Mouse (Mus musculus): ENCODE results near the gene Rere. TPM values are rescaled to one million over a fixed set of nuclear protein-coding genes. Genes with fewer than 3 reads are reported as not detected.
"Not testable (repeated sequence)": the region's sequence is repeated elsewhere in the genome, so short reads cannot be mapped to it uniquely, and the experiment has no call there.

Rere gene
- polyA plus RNA-seq, 1 experiment from 2014 or later: 31.4 TPM

DNA sequence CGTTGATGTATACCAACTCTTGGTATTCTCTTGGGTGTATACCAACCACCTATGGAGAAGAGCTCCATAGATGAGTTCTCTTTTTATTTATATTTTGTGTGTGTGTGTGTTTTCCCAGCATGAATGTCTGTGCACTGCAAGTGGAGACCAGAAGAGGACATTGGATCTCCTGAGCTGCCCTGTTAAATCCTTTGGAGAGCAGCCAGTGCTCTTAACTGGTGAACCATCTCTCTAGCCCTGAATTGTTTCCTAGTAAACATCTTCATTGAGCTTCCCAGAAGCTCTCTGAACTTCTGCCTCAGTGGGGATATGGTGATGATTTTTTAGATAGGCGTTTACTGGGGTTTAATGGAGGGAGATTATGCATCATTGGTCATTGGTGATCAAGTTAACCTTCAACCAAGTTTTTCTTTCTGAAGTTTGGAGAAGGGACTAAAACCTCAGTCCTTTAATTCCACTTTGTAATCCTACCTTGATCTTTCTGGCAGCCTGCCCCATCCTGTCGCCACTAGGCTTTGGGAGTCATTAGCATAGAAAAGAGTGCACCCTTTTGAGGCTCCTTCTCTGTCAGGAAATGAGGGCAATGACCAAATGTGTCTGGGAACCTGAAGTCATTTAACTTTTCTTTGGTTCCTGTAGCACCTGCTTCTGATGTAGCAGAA, 309.3 kb downstream of the Rere start:
- ATAC-seq (ENCODE audit: insufficient number of reproducible peaks, insufficient read depth, low FRiP score, low TSS enrichment, low read depth): no peak
- no peaks in the 10 kb centered on the region for H3K27me3 ChIP-seq
- no peak overlapping the region for H3K4me3 ChIP-seq (replicated peaks)
- H3K9me3 ChIP-seq: no peaks in the 10 kb centered on the region
- no peak overlapping the region for H3K4me2 ChIP-seq
- peaks cover 37% of the 10 kb centered on the region for H3K4me1 ChIP-seq (replicated peaks)
- H3K9ac ChIP-seq (replicated peaks): no peak overlapping the region
- H3K36me3 ChIP-seq: no peaks in the 10 kb centered on the region
- peak overlapping the region; percentile 56; the same call in 1 of the 2 replicates for H3K27ac ChIP-seq
- 28% methylated on average over 3 of the region's 3 CpGs for WGBS

DNA sequence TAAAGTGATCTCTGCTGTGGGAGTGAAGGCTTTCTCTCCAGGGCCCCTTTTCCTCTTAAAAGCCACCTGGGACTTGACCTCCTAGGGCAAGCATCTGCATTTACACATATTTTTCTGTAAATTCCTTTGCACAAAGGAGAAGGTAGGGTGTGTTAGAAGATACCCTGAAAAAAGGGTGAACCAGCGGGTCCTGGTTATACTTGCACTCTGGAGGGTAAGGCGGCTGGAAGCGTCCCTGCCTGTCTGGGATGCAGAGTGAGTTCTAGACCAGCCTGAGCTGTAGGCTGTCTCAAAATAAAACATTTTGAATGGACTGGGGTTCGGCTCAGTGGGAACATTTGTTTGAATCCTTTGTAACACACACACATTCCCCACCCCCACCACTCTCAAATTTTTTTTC, 310.2 kb downstream of the Rere start:
- no peak overlapping the region for H3K4me2 ChIP-seq
- H3K9ac ChIP-seq (replicated peaks): no peak overlapping the region
- H3K36me3 ChIP-seq: no peaks in the 10 kb centered on the region
- H3K4me1 ChIP-seq (replicated peaks): peaks cover 38% of the 10 kb centered on the region
- WGBS: 53% methylated on average over 4 of the region's 4 CpGs
- no peak for ATAC-seq (ENCODE audit: insufficient number of reproducible peaks, insufficient read depth, low FRiP score, low TSS enrichment, low read depth)
- H3K27ac ChIP-seq: peak overlapping the region; percentile 56
- no peaks in the 10 kb centered on the region for H3K9me3 ChIP-seq
- H3K27me3 ChIP-seq: no peaks in the 10 kb centered on the region
- H3K4me3 ChIP-seq (replicated peaks): no peak overlapping the region

DNA sequence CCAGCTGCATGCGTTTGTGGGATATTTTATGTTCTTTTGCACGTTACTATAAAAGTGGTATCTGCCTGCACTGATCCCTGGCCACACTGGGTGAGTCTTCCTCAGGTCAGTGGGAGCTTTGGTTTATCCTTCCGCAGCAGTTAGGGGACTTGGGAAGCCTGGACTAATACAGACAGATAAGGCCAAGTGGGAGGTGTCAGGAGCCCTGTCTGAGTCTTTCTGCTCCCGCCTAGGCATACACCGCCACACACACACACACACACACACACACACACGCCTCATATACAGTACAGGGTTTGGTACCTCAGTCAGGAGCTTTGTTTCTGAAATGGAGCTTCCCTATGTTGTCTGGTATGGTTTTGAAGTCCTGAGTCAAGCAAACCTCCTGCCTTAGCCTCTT, 310.6 kb downstream of the Rere start:
- H3K9me3 ChIP-seq: no peaks in the 10 kb centered on the region
- WGBS: 75% methylated on average over 6 of the region's 6 CpGs
- no peak overlapping the region; the same call in 1 of the 2 replicates for H3K27ac ChIP-seq
- no peak overlapping the region for H3K4me3 ChIP-seq (replicated peaks)
- H3K4me2 ChIP-seq: no peak overlapping the region
- peaks cover 38% of the 10 kb centered on the region for H3K4me1 ChIP-seq (replicated peaks)
- H3K9ac ChIP-seq (replicated peaks): no peak overlapping the region
- H3K27me3 ChIP-seq: no peaks in the 10 kb centered on the region
- no peak for ATAC-seq (ENCODE audit: insufficient number of reproducible peaks, insufficient read depth, low FRiP score, low TSS enrichment, low read depth)
- H3K36me3 ChIP-seq: no peaks in the 10 kb centered on the region

DNA sequence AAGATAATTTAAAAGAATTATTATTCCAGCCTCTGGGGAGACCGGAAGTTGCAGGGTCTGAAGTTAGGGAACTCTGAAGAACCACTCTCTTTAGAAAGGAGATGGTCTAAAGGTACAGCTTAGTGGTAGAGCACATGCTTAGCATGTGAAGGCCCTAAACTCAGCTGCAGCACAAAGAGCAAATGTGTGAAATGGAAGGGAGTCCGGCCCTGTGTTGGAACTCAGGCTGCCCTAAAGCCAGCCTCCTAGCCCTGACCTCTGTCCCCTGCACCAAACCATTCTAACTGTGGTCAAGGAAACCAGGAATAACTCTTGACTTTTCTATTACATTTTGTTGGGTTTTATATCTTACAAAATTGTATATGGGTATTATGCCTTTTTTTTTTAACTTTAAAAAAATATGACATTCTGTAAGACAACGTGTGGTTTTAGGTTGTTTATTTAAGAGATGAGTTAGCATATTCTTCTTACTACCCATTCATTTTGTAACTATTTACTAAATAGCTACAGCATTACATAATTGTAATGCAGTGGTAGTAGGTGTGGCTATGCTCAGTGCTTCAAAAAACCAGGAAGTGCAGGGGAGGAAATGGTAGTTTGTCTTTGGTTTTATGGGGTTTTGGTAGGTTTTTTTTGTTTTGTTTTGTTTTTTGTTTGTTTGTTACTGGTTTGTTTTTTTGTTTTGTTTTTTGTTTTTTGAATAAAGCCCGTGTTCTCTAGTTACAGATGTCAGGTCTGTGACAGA, 312.2 kb downstream of the Rere start:
- WGBS: 68% methylated on average over 4 of the region's 4 CpGs
- no peak overlapping the region for H3K27ac ChIP-seq
- no peaks in the 10 kb centered on the region for H3K27me3 ChIP-seq
- H3K9ac ChIP-seq (replicated peaks): no peak overlapping the region
- H3K4me1 ChIP-seq (replicated peaks): peaks cover 47% of the 10 kb centered on the region
- H3K9me3 ChIP-seq: no peaks in the 10 kb centered on the region
- H3K4me3 ChIP-seq (replicated peaks): no peak overlapping the region
- no peak overlapping the region for H3K4me2 ChIP-seq
- no peak for ATAC-seq (ENCODE audit: insufficient number of reproducible peaks, insufficient read depth, low FRiP score, low TSS enrichment, low read depth)
- H3K36me3 ChIP-seq: no peaks in the 10 kb centered on the region

DNA sequence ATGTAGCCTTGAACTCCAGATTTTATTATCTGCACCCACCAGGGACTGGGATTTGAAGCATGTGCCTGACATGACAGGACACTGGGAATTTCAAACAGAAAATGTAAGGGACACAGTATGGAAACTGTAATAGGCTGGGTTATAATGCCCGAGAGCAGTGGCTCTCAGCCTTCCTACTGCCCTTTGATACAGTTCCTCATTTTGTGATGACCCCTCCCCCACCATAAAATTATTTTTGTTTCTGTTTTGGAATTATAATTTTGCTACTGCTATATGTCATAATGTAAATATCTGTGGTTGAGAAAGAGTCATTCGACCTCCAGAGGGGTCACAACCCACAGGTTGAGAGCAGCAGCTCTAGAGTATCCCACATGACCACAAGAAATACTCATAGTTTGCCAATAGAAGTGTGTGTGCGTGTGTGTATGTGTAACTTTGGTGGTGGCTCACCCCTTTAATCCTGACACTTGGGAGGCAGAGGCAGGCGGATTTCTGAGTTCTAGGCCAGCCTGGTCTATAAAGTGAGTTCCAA, 312.9 kb downstream of the Rere start:
- Histone ChIP-seq H3K27me3 (no peaks in the 10 kb centered on the region), H3K9ac (replicated peaks) (no peak overlapping the region), H3K4me1 (replicated peaks) (peaks cover 52% of the 10 kb centered on the region), H3K9me3 (no peaks in the 10 kb centered on the region), H3K4me2 (no peak overlapping the region), H3K36me3 (no peaks in the 10 kb centered on the region), H3K27ac (no peak overlapping the region), H3K4me3 (replicated peaks) (no peak overlapping the region)
- 91% methylated on average over 4 of the region's 4 CpGs for WGBS
- ATAC-seq (ENCODE audit: insufficient number of reproducible peaks, insufficient read depth, low FRiP score, low TSS enrichment, low read depth): no peak

DNA sequence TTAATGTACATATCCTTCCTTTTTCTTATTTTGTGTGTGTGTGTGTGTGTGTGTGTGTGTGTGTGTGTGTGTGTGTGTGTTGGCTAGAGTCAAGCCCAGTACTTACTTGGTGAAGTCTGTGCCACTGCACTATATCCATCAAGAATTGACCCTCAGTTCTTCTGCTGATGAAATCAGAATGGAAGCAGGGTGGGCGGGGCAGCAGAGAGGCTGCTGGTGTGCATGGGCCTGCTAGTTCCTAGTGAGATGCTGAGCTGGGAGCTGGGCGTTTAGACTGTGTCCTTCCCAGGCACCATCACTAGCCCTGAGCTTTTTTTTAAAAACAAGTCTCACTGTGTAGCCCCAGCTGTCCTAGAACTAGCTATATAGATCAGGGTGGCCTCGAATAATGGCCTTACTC, 313.6 kb downstream of the Rere start:
- Histone ChIP-seq H3K4me3 (replicated peaks) (no peak overlapping the region), H3K4me1 (replicated peaks) (peaks cover 56% of the 10 kb centered on the region), H3K27ac (0 out of 2 replicates have a peak overlapping the region, but pooled peaks have one; percentile 4), H3K9me3 (no peaks in the 10 kb centered on the region), H3K9ac (replicated peaks) (no peak overlapping the region), H3K36me3 (no peaks in the 10 kb centered on the region), H3K4me2 (no peak overlapping the region), H3K27me3 (no peaks in the 10 kb centered on the region)
- ATAC-seq (ENCODE audit: insufficient number of reproducible peaks, insufficient read depth, low FRiP score, low TSS enrichment, low read depth): no peak
- 83% methylated on average over 3 of the region's 3 CpGs for WGBS

DNA sequence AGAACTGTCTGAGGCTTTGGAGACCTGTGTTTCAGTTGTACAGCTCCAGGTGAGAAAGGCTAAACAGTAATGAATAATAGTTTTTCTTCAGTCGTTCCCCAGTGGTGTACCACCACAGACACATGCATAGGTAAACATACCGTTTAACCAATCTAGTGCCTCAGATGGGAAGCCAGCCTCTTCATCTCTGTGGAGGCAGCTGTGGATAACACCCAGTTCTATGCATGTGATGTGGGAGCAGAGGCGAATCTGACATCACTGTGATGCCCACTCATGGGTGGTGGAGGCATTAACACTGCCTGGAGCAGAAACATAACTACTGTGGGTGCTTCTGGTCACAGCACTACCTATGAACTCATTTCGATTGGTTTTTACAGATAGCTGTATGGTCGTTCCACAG, 314.5 kb downstream of the Rere start:
- no peak for ATAC-seq (ENCODE audit: insufficient number of reproducible peaks, insufficient read depth, low FRiP score, low TSS enrichment, low read depth)
- H3K4me2 ChIP-seq: no peak overlapping the region
- no peaks in the 10 kb centered on the region for H3K27me3 ChIP-seq
- H3K9ac ChIP-seq (replicated peaks): no peak overlapping the region
- peaks cover 47% of the 10 kb centered on the region for H3K4me1 ChIP-seq (replicated peaks)
- no peak overlapping the region for H3K27ac ChIP-seq
- H3K4me3 ChIP-seq (replicated peaks): no peak overlapping the region
- H3K36me3 ChIP-seq: no peaks in the 10 kb centered on the region
- 86% methylated on average over 5 of the region's 5 CpGs for WGBS
- H3K9me3 ChIP-seq: no peaks in the 10 kb centered on the region

DNA sequence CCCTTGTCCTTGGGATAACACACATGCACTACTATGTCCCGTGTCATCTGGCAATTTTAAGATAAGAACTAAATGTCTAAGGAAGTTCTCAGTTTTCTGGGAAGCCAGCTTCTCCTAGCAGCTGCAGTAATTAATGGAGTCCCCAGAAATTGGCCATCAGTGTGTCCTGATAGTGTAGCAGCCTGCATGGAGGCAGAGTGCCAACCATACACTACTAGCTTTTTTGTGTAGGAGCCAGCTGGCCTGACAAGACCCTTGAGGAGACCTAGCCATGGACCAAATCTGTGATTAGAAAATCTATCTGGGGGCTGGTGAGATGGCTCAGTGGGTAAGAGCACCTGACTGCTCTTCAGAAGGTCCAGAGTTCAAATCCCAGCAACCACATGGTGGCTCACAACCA, 317.2 kb downstream of the Rere start:
- no peaks in the 10 kb centered on the region for H3K9me3 ChIP-seq
- WGBS: 75% methylated on average over 1 of the region's 1 CpGs
- H3K4me3 ChIP-seq (replicated peaks): no peak overlapping the region
- no peaks in the 10 kb centered on the region for H3K36me3 ChIP-seq
- no peak overlapping the region; the same call in 1 of the 2 replicates for H3K9ac ChIP-seq (replicated peaks)
- no peak for ATAC-seq (ENCODE audit: insufficient number of reproducible peaks, insufficient read depth, low FRiP score, low TSS enrichment, low read depth)
- no peak overlapping the region for H3K4me2 ChIP-seq
- H3K27ac ChIP-seq: 0 out of 2 replicates have a peak overlapping the region, but pooled peaks have one; percentile 7
- no peaks in the 10 kb centered on the region for H3K27me3 ChIP-seq
- peaks cover 31% of the 10 kb centered on the region for H3K4me1 ChIP-seq (replicated peaks)

DNA sequence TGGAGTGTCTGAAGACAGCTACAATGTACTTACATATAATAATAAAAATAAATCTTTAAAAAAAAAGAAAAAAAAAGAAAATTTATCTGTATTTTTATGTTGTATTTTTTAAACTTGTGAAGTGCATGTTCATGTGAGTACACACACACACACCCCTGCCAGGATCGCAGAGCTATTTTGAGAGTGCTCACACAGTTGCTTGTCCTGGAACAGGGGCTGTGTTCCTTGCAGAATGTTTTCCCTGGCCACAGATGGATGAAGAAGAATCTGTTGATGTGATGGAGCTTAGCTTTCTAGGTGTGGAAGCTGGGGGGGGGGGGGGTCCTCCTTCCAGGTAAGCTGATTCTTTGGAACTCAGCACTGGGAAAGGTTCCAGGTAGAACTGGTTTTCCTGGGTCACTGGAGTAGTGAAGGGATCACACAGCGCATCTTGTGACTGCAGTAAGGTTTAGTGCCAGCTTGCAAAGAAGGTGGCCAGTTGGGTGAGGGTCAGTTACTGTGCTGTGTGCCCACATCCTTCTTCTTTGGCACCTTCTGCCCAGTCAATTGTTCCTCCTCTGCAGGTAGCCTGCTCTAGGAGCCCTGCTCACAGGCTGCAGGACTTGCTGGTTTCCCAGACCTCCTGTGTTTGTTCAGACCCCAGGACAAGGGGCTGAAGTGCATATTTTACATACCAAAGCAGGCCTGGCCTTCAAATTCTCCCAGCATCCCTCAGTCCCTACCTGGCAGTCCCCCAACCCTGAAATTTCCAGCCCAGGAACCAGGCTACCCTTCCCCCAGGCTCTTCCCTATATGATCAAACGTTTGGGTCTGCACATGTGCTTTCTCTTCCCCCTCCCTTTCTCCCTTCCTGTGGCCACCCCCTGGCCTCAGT, 317.9 kb downstream of the Rere start:
- Histone ChIP-seq H3K9me3 (no peaks in the 10 kb centered on the region), H3K4me1 (replicated peaks) (peaks cover 31% of the 10 kb centered on the region), H3K36me3 (no peaks in the 10 kb centered on the region), H3K27me3 (no peaks in the 10 kb centered on the region), H3K9ac (replicated peaks) (0 out of 2 replicates have a peak overlapping the region, but pooled peaks have one; percentile 8), H3K4me2 (no peak overlapping the region; the same call in 1 of the 2 replicates), H3K27ac (peak overlapping the region; percentile 80), H3K4me3 (replicated peaks) (no peak overlapping the region)
- 67% methylated on average over 3 of the region's 3 CpGs for WGBS
- no peak for ATAC-seq (ENCODE audit: insufficient number of reproducible peaks, insufficient read depth, low FRiP score, low TSS enrichment, low read depth)

DNA sequence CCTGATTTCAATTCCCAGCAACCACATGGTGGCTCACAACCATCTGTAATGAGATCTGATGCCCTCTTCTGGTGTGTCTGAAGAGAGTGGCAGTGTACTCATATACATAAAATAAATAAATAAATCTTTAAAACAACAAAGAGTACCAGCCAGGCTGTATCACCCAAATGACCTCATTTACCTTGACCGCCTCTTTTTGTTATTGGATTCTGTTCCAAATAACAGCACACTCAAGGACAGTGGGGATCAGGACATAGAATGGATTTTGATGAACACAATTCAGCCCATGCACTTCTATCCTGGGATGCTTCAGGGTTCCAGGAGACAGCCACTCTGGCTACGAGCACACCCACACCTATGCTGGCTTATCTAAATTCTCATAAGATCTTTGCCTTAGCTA, 319.1 kb downstream of the Rere start:
- WGBS: 93% methylated on average over 2 of the region's 2 CpGs
- H3K27me3 ChIP-seq; H3K4me2 ChIP-seq; H3K9me3 ChIP-seq; H3K9ac ChIP-seq (replicated peaks); H3K4me3 ChIP-seq (replicated peaks); ATAC-seq (ENCODE audit: insufficient number of reproducible peaks, insufficient read depth, low FRiP score, low TSS enrichment, low read depth); H3K36me3 ChIP-seq; H3K27ac ChIP-seq: not testable (repeated sequence)
- peaks cover 31% of the 10 kb centered on the region for H3K4me1 ChIP-seq (replicated peaks)

DNA sequence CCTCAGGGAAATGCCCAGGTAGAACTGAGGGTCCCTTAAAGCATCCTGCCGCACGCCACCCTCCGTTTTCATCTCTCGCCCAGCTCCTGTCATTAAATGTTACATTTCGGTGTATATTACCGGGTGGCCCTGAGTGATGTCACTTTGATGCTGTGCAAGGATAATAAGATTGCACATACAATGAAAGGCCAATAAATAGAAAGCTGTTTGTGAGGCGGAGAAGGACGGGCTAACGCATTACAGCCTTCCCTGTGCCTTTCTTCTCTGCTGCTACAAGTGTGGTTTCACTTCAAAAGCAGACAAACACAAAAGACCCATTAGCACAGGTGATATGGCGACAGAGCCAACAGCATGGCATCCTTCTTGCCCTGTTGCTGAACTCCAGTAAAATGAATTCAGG, 320.0 kb downstream of the Rere start:
- Histone ChIP-seq H3K4me3 (replicated peaks) (no peak overlapping the region), H3K9me3 (no peaks in the 10 kb centered on the region), H3K27ac (no peak overlapping the region), H3K4me1 (replicated peaks) (peaks cover 40% of the 10 kb centered on the region), H3K4me2 (no peak overlapping the region), H3K9ac (replicated peaks) (no peak overlapping the region), H3K36me3 (no peaks in the 10 kb centered on the region), H3K27me3 (no peaks in the 10 kb centered on the region)
- 75% methylated on average over 10 of the region's 10 CpGs for WGBS
- ATAC-seq (ENCODE audit: insufficient number of reproducible peaks, insufficient read depth, low FRiP score, low TSS enrichment, low read depth): no peak

All from limb, embryonic 12.5 days (tissue).